Mouse (Mus musculus) lung, postnatal 0 days (tissue): ENCODE data around the gene Scin. TPM values are rescaled to one million over a fixed set of nuclear protein-coding genes. Genes with fewer than 3 reads are reported as not detected.

ENCODE experiments used
- ATAC-seq: fragments of 200-750 bp; cut with Nextera tagmentation; 2 replicates; pipeline ENCODE4 v1.8.0; 2017; ENCODE audit warnings: moderate library complexity
- DNase-seq: peaks from one replicate; pipeline ENCODE4 v3.0.0-alpha.2; 2016; ENCODE audit warnings: low spot score
- H3K27ac ChIP-seq: fragments of 300-500 bp; sonication (generic); 2 replicates; pipeline ENCODE4 v1.5.1; 2014; ENCODE audit warnings: antibody characterized with exemption, mild to moderate bottlenecking, low read length, mixed read lengths
- H3K27me3 ChIP-seq: fragments of 300-500 bp; sonication (generic); replicated peaks from 2 replicates; pipeline ENCODE4 v1.6.1; 2014; ENCODE audit warnings: low read length, mixed read lengths; ENCODE audit not compliant: insufficient read depth
- H3K36me3 ChIP-seq: fragments of 300-500 bp; sonication (generic); 2 replicates; pipeline ENCODE4 v1.6.1; 2014; ENCODE audit warnings: low read length, mixed read lengths; ENCODE audit not compliant: insufficient read depth
- H3K4me1 ChIP-seq: fragments of 300-500 bp; sonication (generic); 2 replicates; pipeline ENCODE4 v1.6.1; 2014; ENCODE audit warnings: antibody characterized with exemption, low read depth, low read length, mixed read lengths; ENCODE audit not compliant: insufficient read depth
- H3K4me2 ChIP-seq: fragments of 300-500 bp; sonication (generic); replicated peaks from 2 replicates; pipeline ENCODE4 v1.6.1; 2014; ENCODE audit warnings: low read depth, mild to moderate bottlenecking, low read length, moderate library complexity, mixed read lengths
- H3K4me3 ChIP-seq: fragments of 300-500 bp; sonication (generic); 2 replicates; pipeline ENCODE4 v1.5.1; 2014; ENCODE audit warnings: low read depth, low read length
- H3K9ac ChIP-seq: fragments of 300-500 bp; sonication (generic); replicated peaks from 2 replicates; pipeline ENCODE4 v1.6.1; 2014; ENCODE audit warnings: low read depth, mild to moderate bottlenecking
- H3K9me3 ChIP-seq: fragments of 300-500 bp; sonication (generic); 2 replicates; pipeline ENCODE4 v1.6.1; 2016; ENCODE audit warnings: low read length, mixed read lengths
- CTCF ChIP-seq: IDR thresholded peaks from 2 replicates; pipeline ENCODE4 v1.5.1; 2016; ENCODE audit warnings: antibody characterized with exemption, mild to moderate bottlenecking
- EP300 ChIP-seq: IDR thresholded peaks from 2 replicates; pipeline ENCODE4 v1.6.1; 2016; ENCODE audit warnings: antibody characterized with exemption, mild to moderate bottlenecking, control low read depth
- WGBS: fragments of 180-500 bp; shearing (Covaris S2); extraction: QIAGEN DNeasy Blood & Tissue Kit; methylation state at CpG from one replicate; pipeline ENCODE4 v1.1.7; 2014; 5-methylcytosine and 5-hydroxymethylcytosine counted together
- polyA plus RNA-seq: library from polyadenylated mRNA; unstranded; fragments of >200 nt; fragmentation: Nextera tagmentation; extraction: Ambion mirVana; gene quantifications from 2 replicates; pipeline ENCODE4 v1.2.1, GENCODE M21; 2015

Gene Scin
- polyA plus RNA-seq, 1 experiment from 2014 or later = 0.51 TPM

DNA sequence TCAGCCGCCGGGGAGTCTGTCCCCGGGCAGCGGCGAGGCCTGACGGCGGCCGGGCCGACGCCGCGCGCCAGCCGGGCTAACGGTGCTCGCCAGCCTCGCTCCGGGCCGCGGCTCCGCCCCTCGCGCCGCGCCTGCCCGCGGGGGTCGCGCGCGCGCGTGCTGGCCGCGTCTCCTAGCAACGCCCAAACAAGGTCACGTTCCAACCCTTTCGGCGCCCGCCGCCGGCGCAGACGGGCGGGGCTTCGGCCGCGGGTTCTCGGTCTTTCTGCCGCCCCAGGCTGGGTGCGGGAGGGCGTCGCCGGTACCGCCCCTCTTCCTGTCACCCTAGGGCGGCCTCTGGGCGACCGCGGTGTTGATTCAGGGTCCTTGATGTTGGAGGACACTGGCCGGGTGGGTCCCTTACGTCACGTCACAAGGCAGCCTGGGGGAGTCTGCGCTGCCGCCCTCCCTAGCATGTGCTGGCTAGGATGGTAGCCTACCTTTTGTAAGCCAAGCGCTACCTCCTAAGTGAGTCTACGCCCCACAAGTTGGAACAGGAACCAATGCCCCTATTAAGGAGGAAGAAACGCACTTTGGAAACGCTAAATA, 96.1 kb downstream of the Scin start, which contains the start of gene Arl4a:
Gene Arl4a (minus strand): TSS at position 150 of the 588 bp plus-strand sequence.
- Histone ChIP-seq H3K4me1 (peaks cover 6% of the 10 kb centered on the region; the same call in 1 of the 2 replicates), H3K27me3 (no peaks in the 10 kb centered on the region), H3K9me3 (no peaks in the 10 kb centered on the region), H3K27ac (peak within 1 kb of the TSS; percentile 95), H3K4me3 (peak within 1 kb of the TSS; percentile 86), H3K9ac (peak within 1 kb of the TSS; percentile 81), H3K36me3 (no peaks in the 10 kb centered on the region), H3K4me2 (peak within 1 kb of the TSS; percentile 69)
- under 1% methylated on average over 40 of the region's 68 CpGs for WGBS
- DNase-seq (peak; percentile 95), ATAC-seq (peak; percentile 88)
- TF ChIP-seq EP300 (no peak), CTCF (0 out of 2 replicates have a peak, but pooled peaks have one; percentile 4)

GRCm38 (mm10) chr12:40037226-40037813, 96.7 kb downstream of the Scin start:
- H3K27me3 ChIP-seq = no peaks in the 10 kb centered on the region
- H3K4me3 ChIP-seq = peak overlapping the region; percentile 86
- H3K27ac ChIP-seq = peak overlapping the region; percentile 95
- TF ChIP-seq CTCF (peak; percentile 82), EP300 (no peak)
- under 1% methylated on average over 27 of the region's 60 CpGs for WGBS
- H3K4me1 ChIP-seq = peaks cover 6% of the 10 kb centered on the region; the same call in 1 of the 2 replicates
- peak overlapping the region; percentile 69 for H3K4me2 ChIP-seq
- ATAC-seq = peak; percentile 97
- H3K9me3 ChIP-seq = no peaks in the 10 kb centered on the region
- peak overlapping the region; percentile 81 for H3K9ac ChIP-seq
- DNase-seq = peak; percentile 98
- no peaks in the 10 kb centered on the region for H3K36me3 ChIP-seq

GRCm38 (mm10) chr12:40036666-40037065, 97.4 kb downstream of the Scin start:
- no peaks in the 10 kb centered on the region for H3K36me3 ChIP-seq
- peak; percentile 65 for DNase-seq
- H3K27me3 ChIP-seq = no peaks in the 10 kb centered on the region
- peak overlapping the region; percentile 81 for H3K9ac ChIP-seq
- ATAC-seq = no peak
- under 1% methylated on average over 11 of the region's 11 CpGs for WGBS
- H3K27ac ChIP-seq = peak overlapping the region; percentile 95
- no peaks in the 10 kb centered on the region for H3K9me3 ChIP-seq
- TF ChIP-seq EP300 (no peak), CTCF (no peak)
- H3K4me3 ChIP-seq = peak overlapping the region; percentile 86
- peaks cover 6% of the 10 kb centered on the region; the same call in 1 of the 2 replicates for H3K4me1 ChIP-seq
- H3K4me2 ChIP-seq = peak overlapping the region; percentile 69

- Histone ChIP-seq H3K27me3 (no peaks in the 10 kb centered on the region), H3K4me2 (peak overlapping the region; percentile 69; the same call in 1 of the 2 replicates), H3K27ac (no peak overlapping the region), H3K9me3 (0 out of 2 replicates have a peak, but pooled peaks cover 2% of the 10 kb centered on the region), H3K36me3 (no peaks in the 10 kb centered on the region), H3K9ac (no peak overlapping the region), H3K4me1 (peaks cover 6% of the 10 kb centered on the region; the same call in 1 of the 2 replicates), H3K4me3 (peak overlapping the region; percentile 86)
- no peak for TF ChIP-seq EP300
- no peak for TF ChIP-seq CTCF
- DNase-seq (no peak), ATAC-seq (no peak)
- WGBS = 53% methylated on average over 4 of the region's 4 CpGs
These were observed 98.5 kb downstream of the Scin start for GRCm38 (mm10) chr12:40035506-40035905.

GRCm38 (mm10) chr12:40029201-40029600, 104.8 kb downstream of the Scin start:
- ATAC-seq = peak; percentile 40; the same call in 1 of the 2 replicates
- H3K4me1 ChIP-seq = 0 out of 2 replicates have a peak, but pooled peaks cover under 1% of the 10 kb centered on the region
- H3K9ac ChIP-seq = no peak overlapping the region
- WGBS = 61% methylated on average over 4 of the region's 4 CpGs
- no peak overlapping the region for H3K4me2 ChIP-seq
- H3K36me3 ChIP-seq = no peaks in the 10 kb centered on the region
- no peak overlapping the region for H3K27ac ChIP-seq
- 0 out of 2 replicates have a peak, but pooled peaks cover 2% of the 10 kb centered on the region for H3K9me3 ChIP-seq
- no peaks in the 10 kb centered on the region for H3K27me3 ChIP-seq
- H3K4me3 ChIP-seq = no peak overlapping the region
- TF ChIP-seq EP300 (no peak), CTCF (no peak)
- DNase-seq = no peak

DNA sequence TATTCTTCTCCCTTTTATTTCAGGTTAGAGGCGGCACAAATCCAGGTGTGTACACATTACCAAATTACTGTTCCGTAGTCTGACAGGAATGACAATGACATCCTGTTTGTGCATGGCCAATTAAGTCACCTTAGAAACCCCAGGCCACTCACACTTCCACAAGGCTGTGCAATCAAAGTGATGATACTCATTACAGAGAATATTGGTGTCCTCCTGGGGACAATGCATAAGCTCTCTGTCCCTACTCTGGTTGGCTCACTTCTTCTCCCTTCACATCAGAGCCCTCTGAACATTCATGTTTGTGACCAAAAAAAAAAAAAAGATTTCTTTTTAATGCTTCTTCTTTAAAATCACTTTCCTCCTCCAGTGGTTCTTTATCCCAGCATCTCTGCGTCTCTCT, 106.2 kb downstream of the Scin start:
- H3K27ac ChIP-seq = no peak overlapping the region
- no peaks in the 10 kb centered on the region for H3K27me3 ChIP-seq
- H3K4me2 ChIP-seq = no peak overlapping the region
- ATAC-seq (no peak), DNase-seq (no peak)
- H3K4me1 ChIP-seq = no peaks in the 10 kb centered on the region
- WGBS = 74% methylated on average over 3 of the region's 3 CpGs
- H3K4me3 ChIP-seq = no peak overlapping the region
- no peak overlapping the region for H3K9ac ChIP-seq
- H3K36me3 ChIP-seq = no peaks in the 10 kb centered on the region
- no peak for TF ChIP-seq CTCF
- TF ChIP-seq EP300 = no peak
- H3K9me3 ChIP-seq = 0 out of 2 replicates have a peak, but pooled peaks cover 2% of the 10 kb centered on the region
